Mouse (Mus musculus) testis, adult 2 months (tissue): Measurements from ENCODE around the gene Pakap.

ENCODE experiments used
- CTCF ChIP-seq: fragments of 200-500 bp; IDR thresholded peaks from 2 replicates; pipeline ENCODE4 v1.5.1; 2012; ENCODE audit warnings: low read depth, mild to moderate bottlenecking, inconsistent platforms, low read length, moderate library complexity; ENCODE audit not compliant: control insufficient read depth, insufficient read depth, insufficient replicate concordance
- POLR2A ChIP-seq: fragments of 200-500 bp; IDR thresholded peaks from 2 replicates; pipeline ENCODE4 v1.6.1; 2012; ENCODE audit warnings: low read depth, mild to moderate bottlenecking, inconsistent platforms, low read length, moderate library complexity; ENCODE audit not compliant: control insufficient read depth

- no peak for TF ChIP-seq CTCF
- no peak for TF ChIP-seq POLR2A
These were observed 187.1 kb downstream of the Pakap start for GRCm38 (mm10) chr4:57755085-57755484.
